Mouse (Mus musculus) limb, embryonic 12.5 days (tissue): ENCODE results near the gene Rps25. TPM values are rescaled to one million over a fixed set of nuclear protein-coding genes. Genes with fewer than 3 reads are reported as not detected.

Experiments used
- ATAC-seq: fragments of 200-750 bp; cut with Nextera tagmentation; 2 replicates; pipeline ENCODE4 v1.8.0; 2017; ENCODE audit warnings: low read depth, moderate TSS enrichment; ENCODE audit not compliant: insufficient number of reproducible peaks, insufficient read depth, low FRiP score, low TSS enrichment
- H3K27ac ChIP-seq: fragments of 300-500 bp; sonication (generic); 2 replicates; pipeline ENCODE4 v1.5.1; 2016; ENCODE audit warnings: mild to moderate bottlenecking, moderate library complexity
- H3K27me3 ChIP-seq: fragments of 300-500 bp; sonication (generic); 2 replicates; pipeline ENCODE4 v1.6.1; 2016; ENCODE audit warnings: mild to moderate bottlenecking, moderate library complexity
- H3K36me3 ChIP-seq: fragments of 300-500 bp; sonication (generic); 2 replicates; pipeline ENCODE4 v1.6.1; 2016; ENCODE audit warnings: mild to moderate bottlenecking, moderate library complexity
- H3K4me1 ChIP-seq: fragments of 300-500 bp; sonication (generic); replicated peaks from 2 replicates; pipeline ENCODE4 v1.6.1; 2016
- H3K4me2 ChIP-seq: fragments of 300-500 bp; sonication (generic); 2 replicates; pipeline ENCODE4 v1.6.1; 2016; ENCODE audit warnings: mild to moderate bottlenecking, moderate library complexity
- H3K4me3 ChIP-seq: fragments of 300-500 bp; sonication (generic); replicated peaks from 2 replicates; pipeline ENCODE4 v1.5.1; 2016; ENCODE audit warnings: mild to moderate bottlenecking
- H3K9ac ChIP-seq: fragments of 300-500 bp; sonication (generic); replicated peaks from 2 replicates; pipeline ENCODE4 v1.6.1; 2016; ENCODE audit warnings: mild to moderate bottlenecking, moderate library complexity
- H3K9me3 ChIP-seq: fragments of 300-500 bp; sonication (generic); 2 replicates; pipeline ENCODE4 v1.6.1; 2016; ENCODE audit warnings: mild to moderate bottlenecking, moderate library complexity
- WGBS: fragments of 180-500 bp; shearing (Covaris S2); methylation state at CpG from one replicate; pipeline ENCODE4 v1.1.7; 2016; 5-methylcytosine and 5-hydroxymethylcytosine counted together
- microRNA-seq: library from miRNA; unstranded; fragments of <30 nt; microRNA quantifications from one replicate; pipeline ENCODE4, GENCODE M21; 2017
- polyA plus RNA-seq: library from polyadenylated mRNA; unstranded; fragments of >200 nt; fragmentation: Nextera tagmentation; extraction: Ambion mirVana; gene quantifications from 2 replicates; pipeline ENCODE4 v1.2.1, GENCODE M21; 2016

Gene Rps25
- polyA plus RNA-seq, 1 experiment from 2014 or later, result 2,041 TPM

GRCm38 (mm10) chr9:44457035-44457742 is 50.2 kb downstream of the Rps25 start:
- Histone ChIP-seq H3K9ac (no peak overlapping the region), H3K4me2 (peak overlapping the region; percentile 3; the same call in 1 of the 2 replicates), H3K27ac (no peak overlapping the region), H3K4me3 (no peak overlapping the region), H3K4me1 (peaks cover 17% of the 10 kb centered on the region; the same call in 1 of the 2 replicates), H3K9me3 (no peaks in the 10 kb centered on the region), H3K36me3 (no peaks in the 10 kb centered on the region), H3K27me3 (peaks cover 50% of the 10 kb centered on the region)
- 7% methylated on average over 11 of the region's 11 CpGs for WGBS
- peak; percentile 43; the same call in 1 of the 2 replicates for ATAC-seq

Small RNAs within 50 kb of the gene (microRNA-seq; reads per million reads assigned to microRNA genes)
- not detected for gene Mir7085

Other genes starting within 250 kb of the Rps25 start
- gene Cbl, start 173.1 kb upstream of the Rps25 start, polyA plus RNA-seq, result 18.4 and 18.7 TPM in 2 replicates
- gene Ccdc153, start 166.5 kb upstream of the Rps25 start, polyA plus RNA-seq, result not detected in 2 replicates
- gene Pdzd3, start 155.7 kb upstream of the Rps25 start, polyA plus RNA-seq, result not detected in 2 replicates
- gene Nlrx1, start 138.5 kb upstream of the Rps25 start, polyA plus RNA-seq, result 5.3 and 6.7 TPM in 2 replicates
- 7.0 and 7.7 TPM in 2 replicates for gene Abcg4, start 118.5 kb upstream of the Rps25 start, polyA plus RNA-seq
- gene Hinfp, start 101.5 kb upstream of the Rps25 start, polyA plus RNA-seq, result 29.1 and 33.2 TPM in 2 replicates
- 7.9 and 8.1 TPM in 2 replicates for gene C2cd2l, start 86.9 kb upstream of the Rps25 start, polyA plus RNA-seq
- 38.1 and 38.6 TPM in 2 replicates for gene Dpagt1, start 81.1 kb upstream of the Rps25 start, polyA plus RNA-seq
- 429 and 481 TPM in 2 replicates for gene H2afx, start 72.4 kb upstream of the Rps25 start, polyA plus RNA-seq
- 123 and 125 TPM in 2 replicates for gene Hmbs, start 62.9 kb upstream of the Rps25 start, polyA plus RNA-seq
- 28.9 and 30.7 TPM in 2 replicates for gene Vps11, start 45.5 kb upstream of the Rps25 start, polyA plus RNA-seq
- 34.0 and 36.4 TPM in 2 replicates for gene Hyou1, start 27.6 kb upstream of the Rps25 start, polyA plus RNA-seq
- gene Slc37a4, start 10.3 kb upstream of the Rps25 start, polyA plus RNA-seq, result 11.1 and 12.8 TPM in 2 replicates
- gene Trappc4, start 461 bp downstream of the Rps25 start, polyA plus RNA-seq, result 147 and 161 TPM in 2 replicates
- gene Ccdc84, start 11.4 kb downstream of the Rps25 start, polyA plus RNA-seq, result 35.1 and 38.4 TPM in 2 replicates
- 0.18 TPM in 1 of 2 replicates, not detected in the other for gene Foxr1, start 34.0 kb downstream of the Rps25 start, polyA plus RNA-seq
- gene Upk2, start 47.8 kb downstream of the Rps25 start, polyA plus RNA-seq, result 0.31 and 0.65 TPM in 2 replicates
- 14.3 and 17.3 TPM in 2 replicates for gene Bcl9l, start 75.7 kb downstream of the Rps25 start, polyA plus RNA-seq
- gene Cxcr5, start 154.7 kb downstream of the Rps25 start, polyA plus RNA-seq, result not detected in 2 replicates
- gene Ddx6, start 197.8 kb downstream of the Rps25 start, polyA plus RNA-seq, result 26.3 and 32.6 TPM in 2 replicates